Mouse (Mus musculus) heart, embryonic 15.5 days (tissue): ENCODE data around the gene Ifna15. TPM values are rescaled to one million over a fixed set of nuclear protein-coding genes. Genes with fewer than 3 reads are reported as not detected.

ENCODE experiments used
- ATAC-seq: fragments of 200-750 bp; cut with Nextera tagmentation; replicated peaks from 2 replicates; pipeline ENCODE4 v1.8.0; 2017; ENCODE audit warnings: low read depth, moderate TSS enrichment; ENCODE audit not compliant: insufficient number of reproducible peaks, insufficient read depth, low FRiP score
- H3K27ac ChIP-seq: fragments of 300-500 bp; sonication (generic); 2 replicates; pipeline ENCODE4 v1.5.1; 2015; ENCODE audit warnings: mild to moderate bottlenecking, inconsistent platforms
- H3K27me3 ChIP-seq: fragments of 300-500 bp; sonication (generic); 2 replicates; pipeline ENCODE4 v1.6.1; 2015; ENCODE audit warnings: inconsistent platforms
- H3K36me3 ChIP-seq: fragments of 300-500 bp; sonication (generic); 2 replicates; pipeline ENCODE4 v1.6.1; 2015; ENCODE audit warnings: mild to moderate bottlenecking, inconsistent platforms
- H3K4me1 ChIP-seq: fragments of 300-500 bp; sonication (generic); replicated peaks from 2 replicates; pipeline ENCODE4 v1.6.1; 2015; ENCODE audit warnings: inconsistent platforms
- H3K4me2 ChIP-seq: fragments of 300-500 bp; sonication (generic); 2 replicates; pipeline ENCODE4 v1.6.1; 2015; ENCODE audit warnings: inconsistent platforms, mild to moderate bottlenecking, moderate library complexity
- H3K4me3 ChIP-seq: fragments of 300-500 bp; sonication (generic); 2 replicates; pipeline ENCODE4 v1.5.1; 2015; ENCODE audit warnings: mild to moderate bottlenecking, inconsistent platforms
- H3K9ac ChIP-seq: fragments of 300-500 bp; sonication (generic); 2 replicates; pipeline ENCODE4 v1.6.1; 2015; ENCODE audit warnings: mild to moderate bottlenecking, inconsistent platforms
- H3K9me3 ChIP-seq: fragments of 300-500 bp; sonication (generic); replicated peaks from 2 replicates; pipeline ENCODE4 v1.6.1; 2016; ENCODE audit warnings: inconsistent platforms
- WGBS: fragments of 180-500 bp; shearing (Covaris S2); methylation state at CpG from one replicate; pipeline ENCODE4 v1.1.7; 2015; ENCODE audit warnings: mixed read lengths; 5-methylcytosine and 5-hydroxymethylcytosine counted together
- polyA plus RNA-seq: library from polyadenylated mRNA; unstranded; fragments of >200 nt; fragmentation: Nextera tagmentation; extraction: Ambion mirVana; gene quantifications from 2 replicates; pipeline ENCODE4 v1.2.1, GENCODE M21; 2015

The Ifna15 gene
- polyA plus RNA-seq, 1 experiment from 2014 or later = not detected

GRCm38 (mm10) chr4:88513743-88514142 is 44.3 kb downstream of the Ifna15 start:
- H3K9me3 ChIP-seq = no peaks in the 10 kb centered on the region
- WGBS = 67% methylated on average over 4 of the region's 4 CpGs
- no peak overlapping the region for H3K4me2 ChIP-seq
- H3K27ac ChIP-seq = no peak overlapping the region
- H3K36me3 ChIP-seq = no peaks in the 10 kb centered on the region
- ATAC-seq = no peak
- H3K4me3 ChIP-seq = no peak overlapping the region
- H3K27me3 ChIP-seq = no peaks in the 10 kb centered on the region
- peaks cover 16% of the 10 kb centered on the region for H3K4me1 ChIP-seq
- H3K9ac ChIP-seq = no peak overlapping the region

Other genes with a start within 250 kb of the Ifna15 start
- 7.9 and 9.4 TPM in 2 replicates for gene Hacd4, start 119.3 kb downstream of the Ifna15 start, polyA plus RNA-seq
- not detected in 2 replicates for gene Ifnb1, start 35.5 kb downstream of the Ifna15 start, polyA plus RNA-seq
- gene Ifna14, start 13.6 kb upstream of the Ifna15 start, polyA plus RNA-seq = not detected in 2 replicates
- not detected in 2 replicates for gene Ifna9, start 34.1 kb upstream of the Ifna15 start, polyA plus RNA-seq
- not detected in 2 replicates for gene Ifna12, start 45.1 kb upstream of the Ifna15 start, polyA plus RNA-seq
- not detected in 2 replicates for gene C87499, start 76.2 kb upstream of the Ifna15 start, polyA plus RNA-seq
- gene Ifna13, start 86.2 kb upstream of the Ifna15 start, polyA plus RNA-seq = not detected in 2 replicates
- gene Ifna16, start 118.7 kb upstream of the Ifna15 start, polyA plus RNA-seq = not detected in 2 replicates
- gene Ifna2, start 125.7 kb upstream of the Ifna15 start, polyA plus RNA-seq = not detected in 2 replicates
- not detected in 2 replicates for gene Ifnab, start 133.1 kb upstream of the Ifna15 start, polyA plus RNA-seq
- gene Gm26566, start 163.6 kb upstream of the Ifna15 start, polyA plus RNA-seq = 0.82 and 0.93 TPM in 2 replicates
- 77.5 and 78.4 TPM in 2 replicates for gene Klhl9, start 164.2 kb upstream of the Ifna15 start, polyA plus RNA-seq
- gene Gm13271, start 196.6 kb upstream of the Ifna15 start, polyA plus RNA-seq = not detected in 2 replicates
- gene Gm13283, start 201.9 kb upstream of the Ifna15 start, polyA plus RNA-seq = 0.11 and 0.23 TPM in 2 replicates
- 0.48 TPM in 1 of 2 replicates, not detected in the other for gene Gm13290, start 215.6 kb upstream of the Ifna15 start, polyA plus RNA-seq
- gene Gm13289, start 218.7 kb upstream of the Ifna15 start, polyA plus RNA-seq = not detected in 2 replicates
- 0.28 TPM in 1 of 2 replicates, not detected in the other for gene Gm13272, start 221.6 kb upstream of the Ifna15 start, polyA plus RNA-seq
- gene Ifnz, start 223.9 kb upstream of the Ifna15 start, polyA plus RNA-seq = 0.53 TPM in 1 of 2 replicates, not detected in the other
- not detected in 2 replicates for gene Gm13276, start 227.5 kb upstream of the Ifna15 start, polyA plus RNA-seq
- gene Gm13277, start 230.4 kb upstream of the Ifna15 start, polyA plus RNA-seq = not detected in 2 replicates
- not detected in 2 replicates for gene Gm13278, start 233.3 kb upstream of the Ifna15 start, polyA plus RNA-seq
- gene Gm13275, start 236.2 kb upstream of the Ifna15 start, polyA plus RNA-seq = not detected in 2 replicates
- gene Gm13279, start 239.2 kb upstream of the Ifna15 start, polyA plus RNA-seq = not detected in 2 replicates
- 0.79 and 0.82 TPM in 2 replicates for gene Gm13285, start 241.4 kb upstream of the Ifna15 start, polyA plus RNA-seq
- not detected in 2 replicates for gene Gm13287, start 245.0 kb upstream of the Ifna15 start, polyA plus RNA-seq
- gene Gm13288, start 247.3 kb upstream of the Ifna15 start, polyA plus RNA-seq = 0.08 TPM in 1 of 2 replicates, not detected in the other